Mouse (Mus musculus) testis, adult 2 months (tissue): ENCODE results near the gene Aste1.

Experiments used
- CTCF ChIP-seq: fragments of 200-500 bp; IDR thresholded peaks from 2 replicates; pipeline ENCODE4 v1.5.1; 2012; ENCODE audit warnings: low read depth, mild to moderate bottlenecking, inconsistent platforms, low read length, moderate library complexity; ENCODE audit not compliant: control insufficient read depth, insufficient read depth, insufficient replicate concordance
- POLR2A ChIP-seq: fragments of 200-500 bp; IDR thresholded peaks from 2 replicates; pipeline ENCODE4 v1.6.1; 2012; ENCODE audit warnings: low read depth, mild to moderate bottlenecking, inconsistent platforms, low read length, moderate library complexity; ENCODE audit not compliant: control insufficient read depth

DNA sequence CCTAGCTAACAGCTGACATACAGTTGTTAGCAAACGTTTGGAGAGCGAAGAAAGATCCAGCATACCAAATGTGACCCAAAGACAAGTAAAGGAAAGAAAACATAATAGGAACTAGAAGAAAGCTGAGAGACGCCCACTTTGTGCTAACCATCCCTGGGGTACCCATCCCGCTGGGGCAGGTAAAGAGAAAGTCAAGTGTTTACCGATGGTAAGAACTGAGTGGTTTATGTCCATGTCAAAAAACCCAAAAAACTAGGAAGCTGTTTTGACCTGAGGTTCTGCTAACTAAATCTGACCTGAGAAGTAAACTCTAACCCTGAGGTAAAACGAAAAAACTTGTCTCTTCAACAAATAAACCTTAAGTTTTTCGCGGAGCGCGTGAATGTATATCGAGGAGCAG is 472 bp upstream of the Aste1 start:
- no peak for TF ChIP-seq CTCF
- no peak for TF ChIP-seq POLR2A
